33 mouse cellular contexts compared by ENCODE assay signal in genomic region chr10:47366804-47367203, GRCm38 (mm10).
"Had no signal": no experiment of that assay in that cellular context is flagged by ENCODE, and none has a peak within 500 bp of the region (broad histone marks: within the 10 kb centered on the region; RNA-seq: fewer than 3 reads in every experiment).

No protein-coding gene starts in this region.

- ATAC-seq: hindbrain, embryonic 16.5 days; hindbrain, postnatal 0 days; inflammation-experienced regulatory T-cells, adult 6 months; intestine, embryonic 15.5 days; intestine, embryonic 16.5 days; intestine, postnatal 0 days had no signal

- H3K27ac ChIP-seq: heart, embryonic 10.5 days; heart, embryonic 13.5 days; heart, embryonic 15.5 days; hindbrain, embryonic 10.5 days; hindbrain, embryonic 12.5 days; hindbrain, embryonic 13.5 days; hindbrain, embryonic 14.5 days; hindbrain, embryonic 15.5 days; hindbrain, postnatal 0 days; intestine, embryonic 15.5 days; kidney, embryonic 15.5 days; layer of hippocampus, adult 2 months; left cerebral cortex, adult 2 months had no signal

- H3K9ac ChIP-seq: heart, embryonic 12.5 days; heart, embryonic 13.5 days; heart, embryonic 15.5 days; hindbrain, embryonic 12.5 days; hindbrain, embryonic 13.5 days; hindbrain, embryonic 14.5 days; hindbrain, embryonic 15.5 days; intestine, embryonic 15.5 days; kidney, embryonic 15.5 days had no signal

- H3K4me1 ChIP-seq: heart, embryonic 10.5 days; heart, embryonic 12.5 days; heart, embryonic 13.5 days; heart, embryonic 15.5 days; hindbrain, embryonic 10.5 days; hindbrain, embryonic 12.5 days; hindbrain, embryonic 13.5 days; hindbrain, embryonic 15.5 days; intestine, embryonic 15.5 days; kidney, embryonic 15.5 days had no signal

- H3K4me2 ChIP-seq: heart, embryonic 11.5 days; heart, embryonic 12.5 days; heart, embryonic 13.5 days; heart, embryonic 15.5 days; hindbrain, embryonic 12.5 days; hindbrain, embryonic 13.5 days; hindbrain, embryonic 14.5 days; hindbrain, embryonic 15.5 days; intestine, embryonic 15.5 days; kidney, embryonic 15.5 days had no signal

- H3K36me3 ChIP-seq: heart, embryonic 10.5 days; heart, embryonic 12.5 days; heart, embryonic 13.5 days; heart, embryonic 15.5 days; hindbrain, embryonic 10.5 days; hindbrain, embryonic 12.5 days; hindbrain, embryonic 13.5 days; hindbrain, embryonic 15.5 days; intestine, embryonic 15.5 days; kidney, embryonic 15.5 days had no signal

- H3K27me3 ChIP-seq: heart, embryonic 12.5 days; heart, embryonic 13.5 days; heart, embryonic 15.5 days; hindbrain, embryonic 12.5 days; hindbrain, embryonic 13.5 days; hindbrain, embryonic 15.5 days; intestine, embryonic 15.5 days; kidney, embryonic 15.5 days had no signal

- H3K9me3 ChIP-seq: heart, embryonic 10.5 days; heart, embryonic 12.5 days; heart, embryonic 15.5 days; hindbrain, embryonic 10.5 days; hindbrain, embryonic 12.5 days; hindbrain, embryonic 13.5 days; hindbrain, embryonic 15.5 days; intestine, embryonic 15.5 days; kidney, embryonic 15.5 days had no signal

- H3K4me3 ChIP-seq: heart, embryonic 10.5 days; heart, embryonic 12.5 days; heart, embryonic 13.5 days; heart, embryonic 15.5 days; hindbrain, embryonic 10.5 days; hindbrain, embryonic 12.5 days; hindbrain, embryonic 13.5 days; hindbrain, embryonic 15.5 days; intestine, embryonic 15.5 days; kidney, embryonic 15.5 days; layer of hippocampus, adult 2 months; left cerebral cortex, adult 2 months had no signal

- DNase-seq: heart, postnatal 10 days; heart, postnatal 14 days; heart, postnatal 36 days; heart, postnatal 4 days; kidney, adult 11 months; kidney, adult 18-20 months; kidney, adult 8-10 months; kidney, adult 9 months; kidney, postnatal 10 days; kidney, postnatal 14 days; kidney, postnatal 36 days; kidney, postnatal 4 days; layer of hippocampus, adult 9-11 months; layer of hippocampus, postnatal 36 days had no signal
